Mouse (Mus musculus) lung, adult 2 months (tissue): ENCODE measurements around the gene Epb41l3.

Source experiments
- CTCF ChIP-seq: fragments of 200-500 bp; IDR thresholded peaks from 2 replicates; pipeline ENCODE4 v1.5.1; 2011; ENCODE audit warnings: mild to moderate bottlenecking, low read length, control low read depth; ENCODE audit not compliant: insufficient read depth
- POLR2A ChIP-seq: fragments of 200-500 bp; IDR thresholded peaks from 2 replicates; pipeline ENCODE4 v1.6.1; 2011; ENCODE audit warnings: low read depth, mild to moderate bottlenecking, control low read depth, low read length, borderline replicate concordance; ENCODE audit errors: extremely low read depth

DNA sequence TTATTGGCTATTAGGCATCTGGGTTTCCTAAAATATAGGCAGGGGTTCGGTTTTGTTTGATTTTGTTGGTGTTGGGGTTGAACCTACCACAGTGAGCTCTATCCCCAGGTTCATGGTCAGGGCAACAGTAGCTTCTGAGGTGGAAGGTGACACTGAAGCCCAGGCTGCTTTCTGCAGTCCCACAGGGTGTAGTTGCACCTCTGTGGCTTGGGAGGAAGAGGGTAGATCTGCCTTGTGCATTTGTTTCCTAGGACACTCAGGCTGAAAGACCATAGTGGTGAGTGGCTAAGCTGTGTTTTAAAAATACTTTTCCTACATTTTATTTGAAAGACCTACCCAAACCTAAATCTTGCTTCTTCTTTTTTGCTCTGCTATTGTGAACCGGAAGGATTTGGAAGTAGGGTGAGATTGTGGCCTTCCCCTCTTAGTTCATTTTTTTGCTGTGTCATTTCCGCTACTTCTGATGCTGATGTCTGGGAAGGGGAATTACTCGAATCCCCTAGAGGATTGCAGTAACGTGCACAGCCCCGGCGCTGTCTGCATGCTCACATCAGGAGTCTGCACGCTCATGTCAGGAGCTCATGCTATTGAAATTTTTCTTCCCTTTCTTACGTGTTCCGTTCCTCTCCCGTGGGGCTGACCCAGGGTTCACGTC is 105.5 kb downstream of the Epb41l3 start:
- no peak for TF ChIP-seq CTCF
- no peak for TF ChIP-seq POLR2A
